7 mouse cellular contexts compared by ENCODE assay signal in the genomic region with DNA sequence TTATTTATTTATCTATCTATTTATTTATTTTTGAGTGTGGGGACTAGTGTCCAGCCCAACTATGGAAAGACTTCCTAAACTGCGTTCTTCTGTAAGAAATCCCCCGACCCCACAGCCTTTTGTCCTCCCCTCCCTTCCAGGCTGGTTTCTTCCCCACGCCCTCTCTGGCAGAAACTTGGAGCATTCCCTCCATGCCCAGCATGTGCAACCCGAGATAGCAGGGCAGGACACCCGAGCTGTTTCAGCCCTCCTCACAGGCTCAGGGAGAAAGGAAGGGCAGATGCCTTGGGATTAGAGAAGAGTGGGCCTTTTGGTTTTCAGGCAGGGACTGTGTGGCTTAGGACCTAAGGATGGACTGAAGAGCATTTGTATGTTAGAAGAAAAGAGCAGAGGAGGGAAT. TPM values are rescaled to one million over a fixed set of nuclear protein-coding genes. Genes with fewer than 3 reads are reported as not detected.
A peak's percentile ranks its signal among the peaks of the same experiment; 100 is the strongest.
DNase-seq lines count a peak whose midpoint lies in the region; ATAC-seq and TF ChIP-seq lines count a peak whose summit lies in the region.

No protein-coding gene starts in this region.

- no peak for TF ChIP-seq RAD21 in MEL (IDR thresholded peaks at IDR 0.05; ENCODE audit: low read depth, low read length)

- peaks cover 2 to 24% of the 10 kb centered on the region in 2 experiments; a peak in 3 of 4 replicates for H3K36me3 ChIP-seq in MEL (ENCODE audit: control insufficient read depth in 1 of 2, insufficient read depth in 2 of 2, low read length in 2 of 2)
- H3K36me3 ChIP-seq in embryonic facial prominence, embryonic 10.5 days (replicated peaks): peaks cover 62% of the 10 kb centered on the region
- peaks cover 46% of the 10 kb centered on the region for H3K36me3 ChIP-seq in heart, embryonic 15.5 days
- H3K36me3 ChIP-seq in liver, embryonic 15.5 days (replicated peaks): peaks cover 56% of the 10 kb centered on the region

- ATAC-seq in heart, embryonic 15.5 days (replicated peaks; ENCODE audit: insufficient number of reproducible peaks, insufficient read depth, low FRiP score, low read depth): no peak
- ATAC-seq in liver, embryonic 15.5 days (ENCODE audit: insufficient read depth): no peak
- no peak for ATAC-seq in inflammation-experienced regulatory T-cells, adult 6 months

- TF ChIP-seq CTCF in MEL (IDR thresholded peaks at IDR 0.05 in 2 of 3, conservative IDR thresholded peaks at IDR 0.05 in 1 of 3; ENCODE audit: control insufficient read depth in 1 of 3, insufficient read depth in 1 of 3, low read depth in 2 of 3, low read length in 3 of 3, poor library complexity in 1 of 3, severe bottlenecking in 1 of 3): no peak

- peaks cover 6 to 17% of the 10 kb centered on the region in 2 experiments for H3K4me1 ChIP-seq in MEL (ENCODE audit: control insufficient read depth in 1 of 2, insufficient read depth in 2 of 2, low read length in 2 of 2)
- peaks cover 32% of the 10 kb centered on the region for H3K4me1 ChIP-seq in embryonic facial prominence, embryonic 10.5 days
- peaks cover 31% of the 10 kb centered on the region for H3K4me1 ChIP-seq in heart, embryonic 15.5 days (replicated peaks)
- H3K4me1 ChIP-seq in liver, embryonic 15.5 days (replicated peaks): peaks cover 39% of the 10 kb centered on the region

- peak overlapping the region; percentile 99 for H3K9ac ChIP-seq in MEL (ENCODE audit: control insufficient read depth, low read depth, low read length, poor library complexity, severe bottlenecking)
- H3K9ac ChIP-seq in heart, embryonic 15.5 days: peak overlapping the region; percentile 100
- H3K9ac ChIP-seq in liver, embryonic 15.5 days: peak overlapping the region; percentile 97; the same call in 1 of the 2 replicates

- H3K79me2 ChIP-seq in MEL (ENCODE audit: control insufficient read depth, insufficient read depth, low read length, poor library complexity): peaks cover 43% of the 10 kb centered on the region

- H3K27ac ChIP-seq in MEL (ENCODE audit: control insufficient read depth, low read depth, low read length): no peak overlapping the region
- peak overlapping the region; percentile 99 for H3K27ac ChIP-seq in embryonic facial prominence, embryonic 10.5 days (replicated peaks)
- H3K27ac ChIP-seq in heart, embryonic 15.5 days: peak overlapping the region; percentile 100
- peak overlapping the region; percentile 98; the same call in 1 of the 2 replicates for H3K27ac ChIP-seq in liver, embryonic 15.5 days (replicated peaks)

- TF ChIP-seq EP300 in MEL (IDR thresholded peaks at IDR 0.05; ENCODE audit: low read depth in 1 of 2, low read length in 2 of 2): no peak

- peak overlapping the region; percentile 89 for H3K4me2 ChIP-seq in heart, embryonic 15.5 days
- peak overlapping the region; percentile 96 for H3K4me2 ChIP-seq in liver, embryonic 15.5 days

- no peak overlapping the region for H3K4me3 ChIP-seq in MEL (ENCODE audit: control insufficient read depth in 1 of 2, insufficient read depth in 1 of 2, low read depth in 2 of 2, low read length in 2 of 2)
- peak overlapping the region; percentile 84 for H3K4me3 ChIP-seq in embryonic facial prominence, embryonic 10.5 days
- peak overlapping the region; percentile 98 for H3K4me3 ChIP-seq in heart, embryonic 15.5 days
- peak overlapping the region; percentile 86; the same call in 1 of the 2 replicates for H3K4me3 ChIP-seq in liver, embryonic 15.5 days (replicated peaks)

- 33% methylated on average over 5 of the region's 5 CpGs for WGBS in embryonic facial prominence, embryonic 10.5 days
- 14% methylated on average over 5 of the region's 5 CpGs for WGBS in heart, embryonic 15.5 days
- WGBS in liver, embryonic 15.5 days (ENCODE audit: insufficient replicate concordance): 31% methylated on average over 5 of the region's 5 CpGs

- DNase-seq in MEL (ENCODE audit: low read depth, low spot score): no peak
- DNase-seq in embryonic facial prominence, embryonic 10.5 days (ENCODE audit: low spot score): no peak
- no peak for DNase-seq in thymus, adult 18-20 months
- no peak for DNase-seq in right cerebral cortex, adult 18-20 months

- H3K9me3 ChIP-seq in MEL (replicated peaks; ENCODE audit: insufficient read depth, low read length): no peaks in the 10 kb centered on the region
- no peaks in the 10 kb centered on the region for H3K9me3 ChIP-seq in embryonic facial prominence, embryonic 10.5 days
- no peaks in the 10 kb centered on the region for H3K9me3 ChIP-seq in heart, embryonic 15.5 days (replicated peaks)
- H3K9me3 ChIP-seq in liver, embryonic 15.5 days (replicated peaks): no peaks in the 10 kb centered on the region

- H3K27me3 ChIP-seq in MEL (ENCODE audit: control insufficient read depth in 1 of 2, insufficient read depth in 2 of 2, low read length in 2 of 2): no peaks in the 10 kb centered on the region
- H3K27me3 ChIP-seq in embryonic facial prominence, embryonic 10.5 days (replicated peaks; ENCODE audit: low read depth, poor library complexity, severe bottlenecking): no peaks in the 10 kb centered on the region
- H3K27me3 ChIP-seq in heart, embryonic 15.5 days: no peaks in the 10 kb centered on the region
- H3K27me3 ChIP-seq in liver, embryonic 15.5 days: no peaks in the 10 kb centered on the region

- no peak for TF ChIP-seq POLR2A in MEL (IDR thresholded peaks at IDR 0.05; ENCODE audit: control insufficient read depth in 1 of 2, insufficient read depth in 1 of 2, low read depth in 1 of 2, low read length in 2 of 2, poor library complexity in 1 of 2)

TF ChIP-seq in MEL, 35 proteins besides CTCF, POLR2A, EP300 and RAD21:
- TF ChIP-seq TAL1 (IDR thresholded peaks at IDR 0.05; ENCODE audit: low read length): peak; percentile 23; the same call in 1 of the 2 replicates
- TF ChIP-seq USF1 (IDR thresholded peaks at IDR 0.05; ENCODE audit: low read depth, low read length): no peak

RNA-seq across cellular contexts. Expression of a gene that starts 0.6 kb away (rescaled TPM):
- total RNA-seq in MEL (2012; rRNA removed): 170 and 189 TPM in 2 replicates
- polyA plus RNA-seq in MEL (2012; ENCODE audit: insufficient read depth in 1 of 2, insufficient read length in 2 of 2, low read depth in 1 of 2, low replicate concordance in 2 of 2, missing spikeins in 1 of 2): 100 to 1,000 TPM in 1 of 2 experiments, not detected in 1; 222 TPM
- polyA plus RNA-seq in embryonic facial prominence, embryonic 10.5 days (2016; fragmentation: Nextera tagmentation; extraction: Ambion mirVana): 157 and 161 TPM in 2 replicates
- 97.8 and 99.6 TPM in 2 replicates for polyA plus RNA-seq in heart, embryonic 15.5 days (2015; fragmentation: Nextera tagmentation; extraction: Ambion mirVana)
- 58.1 and 60.5 TPM in 2 replicates for polyA plus RNA-seq in liver, embryonic 15.5 days (2015; fragmentation: Nextera tagmentation; extraction: Ambion mirVana)
- polyA plus RNA-seq in inflammation-experienced regulatory T-cells, adult 6 months (2017; shearing (Covaris generic)): 10 to 100 TPM; 61.5 to 78.3 (median 68.5) TPM

RNA-seq across cellular contexts. Expression of a gene that starts 1.9 kb away (rescaled TPM):
- total RNA-seq in MEL (2012; rRNA removed): 47.3 and 49.6 TPM in 2 replicates
- polyA plus RNA-seq in MEL (2012; ENCODE audit: insufficient read depth in 1 of 2, insufficient read length in 2 of 2, low read depth in 1 of 2, low replicate concordance in 2 of 2, missing spikeins in 1 of 2): 100 to 1,000 TPM in 1 of 2 experiments, not detected in 1; 133 TPM
- 23.9 and 25.3 TPM in 2 replicates for polyA plus RNA-seq in embryonic facial prominence, embryonic 10.5 days (2016; fragmentation: Nextera tagmentation; extraction: Ambion mirVana)
- polyA plus RNA-seq in heart, embryonic 15.5 days (2015; fragmentation: Nextera tagmentation; extraction: Ambion mirVana): 19.9 and 21.6 TPM in 2 replicates
- 8.9 and 11.9 TPM in 2 replicates for polyA plus RNA-seq in liver, embryonic 15.5 days (2015; fragmentation: Nextera tagmentation; extraction: Ambion mirVana)
- 10 to 100 TPM; 25.8 to 35.6 (median 29.3) TPM for polyA plus RNA-seq in inflammation-experienced regulatory T-cells, adult 6 months (2017; shearing (Covaris generic))

RNA-seq across cellular contexts. Expression of a gene that starts 8.1 kb away (rescaled TPM):
- total RNA-seq in MEL (2012; rRNA removed): 105 and 132 TPM in 2 replicates
- 100 to 1,000 TPM in 1 of 2 experiments, not detected in 1; 241 TPM for polyA plus RNA-seq in MEL (2012; ENCODE audit: insufficient read depth in 1 of 2, insufficient read length in 2 of 2, low read depth in 1 of 2, low replicate concordance in 2 of 2, missing spikeins in 1 of 2)
- polyA plus RNA-seq in embryonic facial prominence, embryonic 10.5 days (2016; fragmentation: Nextera tagmentation; extraction: Ambion mirVana): 317 and 331 TPM in 2 replicates
- polyA plus RNA-seq in heart, embryonic 15.5 days (2015; fragmentation: Nextera tagmentation; extraction: Ambion mirVana): 402 and 455 TPM in 2 replicates
- polyA plus RNA-seq in liver, embryonic 15.5 days (2015; fragmentation: Nextera tagmentation; extraction: Ambion mirVana): 252 and 262 TPM in 2 replicates
- polyA plus RNA-seq in inflammation-experienced regulatory T-cells, adult 6 months (2017; shearing (Covaris generic)): 100 to 1,000 TPM; 352 to 384 (median 366) TPM

RNA-seq across cellular contexts. Expression of a gene that starts 12.7 kb away (rescaled TPM):
- 88.2 and 112 TPM in 2 replicates for total RNA-seq in MEL (2012; rRNA removed)
- polyA plus RNA-seq in MEL (2012; ENCODE audit: insufficient read depth in 1 of 2, insufficient read length in 2 of 2, low read depth in 1 of 2, low replicate concordance in 2 of 2, missing spikeins in 1 of 2): 100 to 1,000 TPM in 1 of 2 experiments, not detected in 1; 108 TPM
- 96.5 and 98.3 TPM in 2 replicates for polyA plus RNA-seq in embryonic facial prominence, embryonic 10.5 days (2016; fragmentation: Nextera tagmentation; extraction: Ambion mirVana)
- 38.4 and 42.4 TPM in 2 replicates for polyA plus RNA-seq in heart, embryonic 15.5 days (2015; fragmentation: Nextera tagmentation; extraction: Ambion mirVana)
- polyA plus RNA-seq in liver, embryonic 15.5 days (2015; fragmentation: Nextera tagmentation; extraction: Ambion mirVana): 23.1 and 24.0 TPM in 2 replicates
- 10 to 100 TPM; 32.7 to 38.3 (median 36.0) TPM for polyA plus RNA-seq in inflammation-experienced regulatory T-cells, adult 6 months (2017; shearing (Covaris generic))

RNA-seq across cellular contexts. Expression of a gene that starts 17.5 kb away (rescaled TPM):
- 40.1 and 41.9 TPM in 2 replicates for total RNA-seq in MEL (2012; rRNA removed)
- 10 to 100 TPM in 1 of 2 experiments, not detected in 1; 38.5 TPM for polyA plus RNA-seq in MEL (2012; ENCODE audit: insufficient read depth in 1 of 2, insufficient read length in 2 of 2, low read depth in 1 of 2, low replicate concordance in 2 of 2, missing spikeins in 1 of 2)
- polyA plus RNA-seq in embryonic facial prominence, embryonic 10.5 days (2016; fragmentation: Nextera tagmentation; extraction: Ambion mirVana): 59.0 and 59.8 TPM in 2 replicates
- 17.4 and 24.8 TPM in 2 replicates for polyA plus RNA-seq in heart, embryonic 15.5 days (2015; fragmentation: Nextera tagmentation; extraction: Ambion mirVana)
- polyA plus RNA-seq in liver, embryonic 15.5 days (2015; fragmentation: Nextera tagmentation; extraction: Ambion mirVana): 5.3 and 5.5 TPM in 2 replicates
- 1 to 10 TPM; 2.5 to 5.0 (median 4.9) TPM for polyA plus RNA-seq in inflammation-experienced regulatory T-cells, adult 6 months (2017; shearing (Covaris generic))

Comparison
In these comparisons a context has a peak if more than half of its experiments do, and no peak if none do; other contexts are left out.
1. H3K4me3 ChIP-seq: peak in embryonic facial prominence, embryonic 10.5 days (single experiment), heart, embryonic 15.5 days (single experiment) and liver, embryonic 15.5 days (single experiment); none in MEL (0 of 2).
2. Peak in every context shown above with its lines, with median percentiles within 50 percentile points of each other: H3K9ac ChIP-seq.